Mouse (Mus musculus) brain, embryonic 14.5 days (tissue): ENCODE results near the gene Celf1. TPM values are rescaled to one million over a fixed set of nuclear protein-coding genes. Genes with fewer than 3 reads are reported as not detected.
"Not testable (repeated sequence)": the region's sequence is repeated elsewhere in the genome, so short reads cannot be mapped to it uniquely, and the experiment has no call there.

Source experiments
- DNase-seq: peaks from one replicate; pipeline ENCODE4 v3.0.0-alpha.2; 2011; ENCODE audit warnings: low read depth
- CTCF ChIP-seq: fragments of 200-500 bp; IDR thresholded peaks from 2 replicates; pipeline ENCODE4 v1.5.1; 2012; ENCODE audit warnings: inconsistent platforms, mild to moderate bottlenecking, moderate library complexity, borderline replicate concordance; ENCODE audit not compliant: insufficient read depth, insufficient read length; ENCODE audit errors: extremely low read depth
- POLR2A ChIP-seq: fragments of 200-500 bp; IDR thresholded peaks from 2 replicates; pipeline ENCODE4 v1.6.1; 2012; ENCODE audit warnings: mild to moderate bottlenecking, inconsistent platforms, borderline replicate concordance; ENCODE audit not compliant: poor library complexity, insufficient read depth, insufficient read length, severe bottlenecking; ENCODE audit errors: extremely low read depth
- polyA plus RNA-seq: library from polyadenylated mRNA; depleted of rRNA; stranded (reverse); fragments of >200 nt; gene quantifications from 2 replicates; pipeline ENCODE4 v1.2.3, GENCODE M21; 2012

Celf1 gene
- polyA plus RNA-seq, 1 experiment, result 130 TPM

DNA sequence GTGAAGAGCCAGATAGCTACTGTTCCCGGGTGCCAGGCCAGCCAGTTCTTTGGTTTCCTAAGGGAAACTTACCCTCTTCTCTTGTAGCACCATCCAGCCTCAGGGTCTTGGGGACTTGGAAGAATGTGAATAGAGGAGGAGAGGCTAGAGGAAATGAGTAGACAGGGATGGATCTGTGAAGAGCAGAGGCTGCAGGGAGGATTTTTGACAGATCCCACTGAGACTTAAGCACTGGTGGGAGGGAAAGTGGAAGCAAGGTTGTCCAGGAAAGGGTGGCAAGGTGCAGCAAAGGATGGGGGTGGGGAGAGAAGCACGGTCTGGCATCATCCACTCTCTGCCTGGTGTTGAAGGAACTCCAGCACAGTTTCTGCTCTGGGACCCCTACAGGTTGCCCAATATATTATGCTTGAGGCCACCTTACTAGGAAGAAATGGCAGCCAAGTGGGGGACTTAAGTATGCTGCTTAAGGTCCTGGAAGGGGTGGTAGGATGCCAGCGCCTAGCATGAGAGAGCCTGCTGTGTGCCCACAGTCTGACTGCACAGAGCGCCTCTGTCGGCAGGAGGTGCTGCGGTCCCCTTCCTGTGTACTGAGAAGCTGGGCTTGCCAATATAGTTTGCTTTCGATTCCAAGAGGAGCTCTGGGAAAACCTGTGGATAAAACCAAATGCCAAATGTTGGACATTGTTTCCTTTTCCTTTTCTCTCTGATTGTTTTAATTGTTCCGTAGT, 78.0 kb downstream of the Celf1 start:
- peak; percentile 36 for DNase-seq
- TF ChIP-seq POLR2A, result no peak
- TF ChIP-seq CTCF, result no peak

DNA sequence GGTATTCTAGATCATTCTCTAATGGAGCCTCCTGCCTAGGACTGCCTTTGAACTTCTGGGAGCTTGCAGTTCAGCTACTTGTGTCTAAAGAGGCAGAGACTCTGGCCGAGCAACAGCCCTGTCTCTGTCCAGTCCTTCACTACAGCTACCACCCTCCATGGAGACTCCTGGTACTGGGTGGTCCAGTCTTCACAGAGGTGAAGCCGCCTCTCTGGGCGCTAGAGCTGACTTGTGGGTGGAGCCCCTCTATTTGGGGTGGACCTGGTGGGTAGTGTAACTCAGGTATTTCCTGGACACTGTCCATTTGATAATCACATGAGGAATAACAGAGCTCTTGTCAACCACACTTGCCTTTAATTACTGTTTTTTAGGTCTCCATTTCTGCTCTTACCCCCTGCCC, 79.7 kb downstream of the Celf1 start:
- DNase-seq, result no peak
- TF ChIP-seq POLR2A, result no peak
- no peak for TF ChIP-seq CTCF

DNA sequence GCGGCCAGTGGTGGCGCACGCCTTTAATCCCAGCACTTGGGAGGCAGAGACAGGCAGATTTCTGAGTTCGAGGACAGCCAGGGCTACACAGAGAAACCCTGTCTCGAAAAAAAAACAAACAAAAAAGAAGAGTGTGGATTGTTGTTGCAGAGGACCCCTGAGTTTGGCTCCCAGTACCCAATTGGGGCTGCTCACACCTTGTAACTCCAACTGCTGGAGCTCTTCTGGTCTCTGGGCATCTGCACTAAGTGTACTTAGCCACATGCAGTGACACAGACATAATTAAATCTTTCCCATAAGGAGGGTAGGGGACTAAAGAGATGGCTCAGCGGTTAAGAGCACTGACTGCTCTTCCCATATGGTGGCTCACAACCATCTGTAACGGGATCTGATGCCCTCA, 82.1 kb downstream of the Celf1 start:
- DNase-seq, result not testable (repeated sequence)

DNA sequence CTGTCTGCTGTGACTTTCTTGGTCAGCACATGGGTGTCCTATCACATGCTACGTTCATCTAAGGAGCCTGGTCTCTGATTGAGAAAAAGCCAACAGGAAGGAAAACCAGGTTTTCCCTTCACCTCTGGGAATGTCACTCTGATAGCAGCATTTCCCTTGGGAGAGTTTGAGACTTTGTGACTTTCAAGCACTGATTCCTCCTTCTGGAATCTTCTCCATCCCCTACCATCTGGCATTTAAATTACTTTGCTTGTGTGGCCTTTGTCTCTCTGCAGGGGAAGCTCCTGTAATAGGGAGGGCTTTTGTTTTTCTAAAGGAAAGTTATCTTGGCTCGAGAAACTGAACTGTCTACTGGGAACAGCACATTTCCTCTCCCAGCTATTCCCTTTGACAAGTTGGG, 82.9 kb downstream of the Celf1 start:
- TF ChIP-seq CTCF, result no peak
- TF ChIP-seq POLR2A, result no peak
- DNase-seq, result no peak

DNA sequence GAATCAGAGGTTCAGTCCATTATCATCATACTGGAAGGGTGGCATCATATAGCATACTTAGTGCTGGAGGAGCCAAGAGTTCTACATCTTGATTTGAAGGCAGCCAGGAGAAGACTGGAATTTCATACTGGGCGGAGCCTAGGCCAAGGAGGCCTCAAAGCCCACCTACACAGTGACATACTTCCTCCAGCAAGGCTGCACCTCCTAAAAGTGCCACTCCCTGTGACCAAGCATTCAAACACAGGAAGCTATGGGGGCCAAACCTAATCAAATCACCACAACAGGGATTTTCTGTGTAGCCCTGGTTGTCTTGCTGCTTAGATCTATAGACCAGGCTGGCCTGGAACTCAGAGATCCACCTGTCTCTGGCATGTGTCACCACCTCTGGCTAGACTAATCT, 83.8 kb downstream of the Celf1 start:
- DNase-seq, result no peak
- TF ChIP-seq POLR2A (no peak), CTCF (no peak)

DNA sequence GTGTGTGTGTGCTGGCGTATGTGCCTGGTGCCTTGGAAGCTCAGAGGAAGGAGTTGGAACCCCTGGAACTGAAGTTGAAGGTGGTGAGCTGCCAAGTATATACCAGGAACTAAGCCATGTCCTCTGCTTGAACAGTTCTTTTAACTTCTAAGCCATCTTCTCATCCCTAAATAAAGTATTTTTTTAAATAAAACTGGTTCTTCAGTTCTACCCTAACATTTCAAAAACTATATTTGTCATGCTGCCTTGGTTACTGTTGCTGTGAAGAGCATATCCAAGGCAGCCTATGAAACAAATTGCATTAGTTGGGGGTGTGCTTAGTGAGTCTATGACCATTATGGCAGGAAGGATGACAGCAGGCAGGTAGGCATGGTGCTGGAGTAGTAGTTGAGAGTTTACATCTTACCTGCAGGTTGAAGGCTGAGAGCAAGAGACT, 84.9 kb downstream of the Celf1 start:
- no peak for DNase-seq
- no peak for TF ChIP-seq CTCF

DNA sequence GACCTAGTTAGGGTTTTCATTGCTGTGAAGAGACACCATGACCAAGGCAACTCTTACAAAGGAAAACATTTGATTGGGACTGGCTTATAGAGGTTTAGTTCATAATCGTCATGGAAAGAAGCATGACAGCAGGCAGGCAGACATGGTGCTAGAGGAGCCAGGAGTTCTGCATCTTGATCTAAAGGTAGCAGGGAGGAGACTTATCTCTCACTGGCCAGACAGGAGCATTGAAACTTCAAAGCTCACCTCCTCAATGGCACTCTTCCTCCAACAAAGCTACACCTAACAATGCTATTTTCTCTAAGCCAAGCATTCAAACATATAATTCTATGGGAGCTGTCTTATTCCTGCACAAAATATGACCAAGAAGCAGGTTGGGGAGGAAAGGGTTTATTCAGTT, 86.3 kb downstream of the Celf1 start:
- TF ChIP-seq POLR2A (no peak), CTCF (no peak)
- DNase-seq, result no peak

DNA sequence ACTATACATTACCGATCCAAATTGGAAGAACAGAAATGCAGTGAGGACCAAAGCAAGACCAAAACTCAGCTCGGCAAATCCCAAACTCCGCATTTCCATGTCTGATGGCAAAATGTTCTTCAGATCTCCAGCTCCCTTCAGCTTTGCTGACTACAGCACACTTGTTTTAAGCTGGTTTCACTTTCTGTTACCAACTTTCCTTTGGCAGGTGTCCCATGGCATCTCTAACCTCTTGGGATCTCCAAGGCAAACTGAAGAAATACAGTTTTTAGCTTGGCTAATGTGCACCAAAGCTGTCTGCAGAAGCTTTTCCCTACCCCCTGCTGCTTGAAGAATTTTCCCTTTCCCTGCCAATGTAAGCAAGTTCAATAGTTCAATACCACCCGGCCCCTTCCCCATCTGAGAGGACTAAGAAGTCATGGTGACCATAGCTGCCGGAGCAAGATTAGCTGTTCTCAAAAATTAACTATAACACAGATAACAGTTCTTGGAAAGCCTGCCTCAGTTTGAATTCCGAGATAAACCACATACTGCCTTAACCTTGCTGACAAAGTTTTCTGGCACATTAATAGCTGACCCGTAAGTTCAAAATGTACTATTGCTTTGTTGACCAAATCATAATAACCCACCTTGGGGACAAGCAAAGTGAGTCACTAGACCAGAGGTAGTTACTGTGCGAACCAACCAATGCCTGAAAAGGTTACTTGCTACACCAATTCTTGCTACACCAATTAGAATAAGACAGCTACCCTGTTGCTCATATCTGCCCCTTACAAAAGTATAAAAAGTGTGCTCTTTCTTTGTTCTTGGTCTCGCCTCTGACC, 87.4 kb downstream of the Celf1 start:
- TF ChIP-seq POLR2A (no peak), CTCF (no peak)
- DNase-seq, result no peak

DNA sequence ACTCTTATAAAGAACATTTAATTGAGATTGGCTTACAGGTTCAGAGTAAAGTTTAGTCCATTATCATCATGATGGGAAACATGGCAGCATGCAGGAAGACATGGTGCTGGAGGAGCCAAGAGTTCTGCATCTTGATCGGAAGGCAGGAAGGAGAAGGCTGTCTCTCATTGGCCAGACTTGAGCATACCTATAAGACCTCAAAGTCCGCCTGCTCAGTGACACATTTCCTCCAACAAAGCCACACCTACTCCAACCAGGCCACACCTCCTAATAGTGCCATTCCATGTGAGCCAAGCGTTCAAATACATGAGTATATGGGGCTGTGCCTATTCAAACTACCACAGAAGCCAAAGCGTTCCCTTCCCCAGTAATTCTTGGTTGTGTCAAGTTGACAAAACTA, 91.0 kb downstream of the Celf1 start:
- TF ChIP-seq CTCF (no peak), POLR2A (no peak)
- no peak for DNase-seq

DNA sequence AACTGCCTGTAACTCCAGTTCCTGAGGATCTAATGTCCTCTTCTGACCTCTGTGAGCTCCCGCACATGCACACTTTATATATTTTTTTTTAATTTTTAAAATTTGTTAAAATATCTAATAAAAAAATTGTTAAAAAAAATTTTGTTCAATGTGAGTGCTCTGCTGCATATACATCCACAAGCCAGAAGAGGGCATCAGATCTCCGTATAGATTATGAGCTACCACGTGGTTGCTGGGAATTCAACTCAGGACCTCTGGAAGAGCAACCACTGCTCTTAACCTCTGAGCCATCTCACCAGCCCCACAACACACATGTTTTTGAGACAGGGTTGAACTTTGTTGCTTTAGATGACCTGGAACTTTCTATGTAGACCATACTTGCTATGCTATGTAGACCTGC, 92.8 kb downstream of the Celf1 start:
- no peak for DNase-seq
- TF ChIP-seq POLR2A, result no peak
- TF ChIP-seq CTCF, result peak; percentile 10; the same call in 1 of the 2 replicates

DNA sequence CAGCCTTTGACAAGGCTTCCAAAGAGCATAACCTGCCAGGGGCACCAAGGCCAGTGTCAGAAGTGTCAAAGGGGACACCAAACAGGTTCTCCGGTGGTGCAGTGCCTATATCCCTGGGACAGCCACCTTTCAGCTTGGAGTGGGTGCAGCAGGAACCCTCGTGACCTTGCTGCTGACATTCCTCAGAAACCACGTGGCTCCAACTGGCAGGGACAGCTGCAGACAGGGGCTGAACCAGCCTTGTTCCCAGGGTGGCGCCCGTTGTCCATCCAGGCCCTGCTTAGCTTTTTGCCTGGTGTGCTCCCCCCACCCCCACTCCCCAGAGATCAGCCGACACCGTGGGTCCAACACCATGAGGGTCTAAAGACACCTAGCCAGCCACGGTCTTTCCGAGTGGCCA, 95.2 kb downstream of the Celf1 start, which contains the start of gene Rapsn:
TSS of gene Rapsn (plus strand) at position 236 of the 400 bp plus-strand sequence.
- no peak for DNase-seq
- TF ChIP-seq CTCF, result no peak
- TF ChIP-seq POLR2A, result no peak

DNA sequence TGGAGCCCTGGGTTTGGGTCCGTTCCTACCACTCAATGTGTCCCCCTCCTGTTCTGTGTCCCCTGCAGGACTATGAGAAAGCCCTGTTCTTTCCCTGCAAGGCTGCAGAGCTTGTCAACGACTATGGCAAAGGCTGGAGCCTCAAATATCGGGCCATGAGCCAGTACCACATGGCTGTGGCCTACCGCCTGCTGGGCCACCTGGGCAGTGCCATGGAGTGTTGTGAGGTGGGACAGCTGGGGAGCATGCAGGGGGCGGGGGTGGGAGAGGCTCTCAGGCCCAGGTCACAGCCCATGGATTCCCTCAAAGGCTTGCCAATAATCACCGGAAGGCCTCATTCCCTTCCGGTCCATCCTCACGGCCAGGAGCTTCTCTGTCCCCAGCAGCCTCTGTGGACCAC, 101.6 kb downstream of the Celf1 start:
- TF ChIP-seq POLR2A (no peak), CTCF (no peak)

DNA sequence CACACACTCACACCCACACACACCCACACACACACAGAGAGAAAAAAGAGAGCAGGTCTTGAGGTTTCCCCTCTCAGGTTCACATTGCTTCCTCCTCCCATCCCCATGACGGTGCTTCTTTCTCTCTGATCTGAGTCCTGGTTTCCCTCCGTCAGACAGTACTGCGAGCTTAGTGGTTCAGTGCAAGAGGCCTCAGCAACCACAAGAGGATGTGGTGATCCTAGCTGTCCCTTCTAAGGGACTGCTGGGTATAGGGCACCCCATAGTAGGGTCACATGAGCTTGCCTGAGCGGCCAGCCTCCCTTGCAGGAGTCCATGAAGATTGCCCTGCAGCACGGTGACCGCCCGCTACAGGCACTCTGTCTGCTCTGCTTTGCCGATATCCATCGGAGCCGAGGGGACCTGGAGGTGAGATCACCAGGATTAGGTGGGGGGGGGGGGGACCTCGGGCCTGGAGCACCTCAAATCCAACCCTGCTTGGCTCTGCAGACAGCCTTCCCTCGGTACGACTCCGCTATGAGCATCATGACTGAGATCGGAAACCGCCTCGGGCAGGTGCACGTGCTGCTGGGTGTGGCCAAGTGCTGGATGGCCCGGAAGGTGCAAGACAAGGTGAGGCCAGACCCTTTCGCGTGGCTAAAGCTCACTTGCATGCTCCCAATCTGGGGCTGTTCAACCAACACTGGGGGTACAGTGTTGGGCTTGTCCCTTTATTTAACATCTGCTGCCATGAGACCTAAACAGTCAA, 102.6 kb downstream of the Celf1 start:
- DNase-seq, result no peak
- no peak for TF ChIP-seq POLR2A
- TF ChIP-seq CTCF, result no peak

More for the DNA sequence above, 101.6 kb downstream of the Celf1 start:
- no peak for DNase-seq
